Mouse (Mus musculus): ENCODE data around the gene Gm21970. TPM values are rescaled to one million over a fixed set of nuclear protein-coding genes. Genes with fewer than 3 reads are reported as not detected.

Gene Gm21970
- total RNA-seq, 1 experiment from 2014 or later, result not detected

Other genes with a start within 250 kb of the Gm21970 start
- gene Olig2, start 166.3 kb upstream of the Gm21970 start, total RNA-seq (2017), result not detected in 3 replicates
- gene Olig1, start 121.9 kb upstream of the Gm21970 start, total RNA-seq (2017), result not detected in 3 replicates
- gene Ifnar2, start 18.9 kb upstream of the Gm21970 start, total RNA-seq (2017), result 188 to 243 TPM (median 214 TPM) in 3 replicates
- gene Il10rb, start 14.4 kb downstream of the Gm21970 start, total RNA-seq (2017), result 86.7 to 144 TPM (median 102 TPM) in 3 replicates
- 91.0 to 131 TPM (median 108 TPM) in 3 replicates for gene Ifnar1, start 93.5 kb downstream of the Gm21970 start, total RNA-seq (2017)
- 28.8 to 49.4 TPM (median 38.9 TPM) in 3 replicates for gene Ifngr2, start 155.4 kb downstream of the Gm21970 start, total RNA-seq (2017)
- gene Tmem50b, start 206.1 kb downstream of the Gm21970 start, total RNA-seq (2017), result 44.6 to 80.4 TPM (median 63.0 TPM) in 3 replicates
- 1.1 to 3.1 TPM (median 1.6 TPM) in 3 replicates for gene Dnajc28, start 227.3 kb downstream of the Gm21970 start, total RNA-seq (2017)